Mouse (Mus musculus) gonadal fat pad, adult 2 months (tissue): Measurements from ENCODE around the gene Zfp444. TPM values are rescaled to one million over a fixed set of nuclear protein-coding genes. Genes with fewer than 3 reads are reported as not detected.
"Not testable (repeated sequence)": the region's sequence is repeated elsewhere in the genome, so short reads cannot be mapped to it uniquely, and the experiment has no call there.

Experiments used
- DNase-seq: peaks from one replicate; pipeline ENCODE4 v3.0.0-alpha.2; 2012; ENCODE audit warnings: low read depth
- polyA plus RNA-seq: library from polyadenylated mRNA; depleted of rRNA; stranded (reverse); fragments of >200 nt; gene quantifications from 2 replicates; pipeline ENCODE4 v1.2.3, GENCODE M21; 2012

Zfp444 gene
- polyA plus RNA-seq, 1 experiment, result 15.7 TPM

- no peak for DNase-seq
Measured at GRCm38 (mm10) chr7:6161541-6161940, 10.5 kb upstream of the Zfp444 start.

GRCm38 (mm10) chr7:6162172-6162571 lies 9.9 kb upstream of the Zfp444 start:
- DNase-seq, result no peak

- no peak for DNase-seq
Measured at GRCm38 (mm10) chr7:6164671-6165070, 7.4 kb upstream of the Zfp444 start.

GRCm38 (mm10) chr7:6169403-6169802 lies 2.6 kb upstream of the Zfp444 start:
- no peak for DNase-seq

- no peak for DNase-seq
Measured at GRCm38 (mm10) chr7:6170391-6170790, 1.6 kb upstream of the Zfp444 start.

- DNase-seq, result no peak
Measured at GRCm38 (mm10) chr7:6170871-6171270, 1.2 kb upstream of the Zfp444 start.

- no peak for DNase-seq
Measured at GRCm38 (mm10) chr7:6171444-6172005, 501 bp upstream of the Zfp444 start.

- no peak for DNase-seq
Measured at GRCm38 (mm10) chr7:6172674-6173244, 733 bp downstream of the Zfp444 start.

GRCm38 (mm10) chr7:6173872-6174271 lies 1.8 kb downstream of the Zfp444 start:
- no peak for DNase-seq

GRCm38 (mm10) chr7:6174365-6174987 lies 2.5 kb downstream of the Zfp444 start:
- not testable (repeated sequence) for DNase-seq

GRCm38 (mm10) chr7:6179013-6179412 lies 7.0 kb downstream of the Zfp444 start:
- no peak for DNase-seq

- DNase-seq, result no peak
Measured at GRCm38 (mm10) chr7:6182882-6183281, 10.9 kb downstream of the Zfp444 start.

- no peak for DNase-seq
Measured at GRCm38 (mm10) chr7:6183802-6184201, 11.8 kb downstream of the Zfp444 start.

GRCm38 (mm10) chr7:6184521-6184920 lies 12.5 kb downstream of the Zfp444 start:
- no peak for DNase-seq

GRCm38 (mm10) chr7:6185391-6185790 lies 13.4 kb downstream of the Zfp444 start:
- no peak for DNase-seq

- DNase-seq, result no peak
Measured at GRCm38 (mm10) chr7:6186176-6186575, 14.2 kb downstream of the Zfp444 start.

GRCm38 (mm10) chr7:6186756-6187155 lies 14.7 kb downstream of the Zfp444 start:
- no peak for DNase-seq

- DNase-seq, result no peak
Measured at GRCm38 (mm10) chr7:6189542-6189941, 17.5 kb downstream of the Zfp444 start.

- DNase-seq, result no peak
Measured at GRCm38 (mm10) chr7:6191376-6191775, 19.4 kb downstream of the Zfp444 start.

GRCm38 (mm10) chr7:6194129-6194528 lies 22.1 kb downstream of the Zfp444 start:
- DNase-seq, result no peak

- no peak for DNase-seq
Measured at GRCm38 (mm10) chr7:6195777-6196176, 23.8 kb downstream of the Zfp444 start.

- no peak for DNase-seq
Measured at GRCm38 (mm10) chr7:6196790-6197189, 24.8 kb downstream of the Zfp444 start, which contains the start of gene Galp. Gene Galp (plus strand): TSS chr7:6197090.

- no peak for DNase-seq
Measured at GRCm38 (mm10) chr7:6204200-6204599, 32.2 kb downstream of the Zfp444 start.
